Mouse (Mus musculus): ENCODE data around the gene Utp4. TPM values are rescaled to one million over a fixed set of nuclear protein-coding genes. Genes with fewer than 3 reads are reported as not detected.

Gene Utp4
- polyA plus RNA-seq, 1 experiment from 2014 or later, result 47.0 TPM

DNA sequence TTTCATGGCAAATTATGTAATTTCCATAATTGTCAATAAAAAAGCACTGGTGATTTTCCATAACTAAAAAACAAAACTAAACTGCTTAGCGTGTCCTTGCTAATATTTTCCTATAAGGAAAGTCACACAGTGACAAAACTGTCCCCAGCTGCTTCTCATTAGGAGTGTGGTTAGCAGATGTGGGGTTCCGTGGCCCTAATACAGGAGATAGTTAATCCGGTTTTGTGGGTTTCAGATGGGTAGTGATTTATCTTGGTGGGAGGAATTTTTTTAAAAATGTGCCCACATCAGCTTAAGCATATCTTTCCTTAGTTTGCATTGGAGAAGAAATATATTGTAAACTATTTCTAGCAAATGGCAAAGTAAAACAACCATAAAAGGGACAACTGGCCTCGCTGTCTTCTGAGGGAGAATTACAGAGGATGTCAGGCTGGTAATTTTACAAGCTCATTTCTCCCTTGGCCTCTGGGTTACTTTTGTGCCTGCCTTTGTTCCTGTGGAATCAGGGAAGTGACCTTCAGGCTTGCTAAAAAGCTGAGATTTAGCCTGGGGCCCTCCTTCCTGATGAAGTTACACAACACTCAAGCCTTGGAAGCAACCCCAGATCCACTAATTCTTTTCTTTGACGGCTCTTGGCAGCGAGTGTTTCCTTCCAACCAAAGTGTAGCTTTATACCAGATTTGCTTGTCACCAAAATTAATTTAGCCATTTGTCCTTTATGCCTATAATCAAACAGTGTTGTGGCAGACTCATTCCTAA is 35.9 kb downstream of the Utp4 start:
- H3K27ac ChIP-seq (ENCODE audit: poor library complexity, severe bottlenecking), result peak overlapping the region; percentile 39
- ATAC-seq (ENCODE audit: insufficient number of reproducible peaks, low FRiP score), result no peak
- WGBS, result 67% methylated on average over 6 of the region's 6 CpGs
- H3K36me3 ChIP-seq, result peaks cover 5% of the 10 kb centered on the region; the same call in 1 of the 2 replicates
- no peak overlapping the region for H3K4me3 ChIP-seq
- no peaks in the 10 kb centered on the region for H3K27me3 ChIP-seq (replicated peaks)
- no peak overlapping the region for H3K4me2 ChIP-seq
- H3K4me1 ChIP-seq (replicated peaks), result peaks cover 10% of the 10 kb centered on the region
- no peak overlapping the region for H3K9ac ChIP-seq
- no peaks in the 10 kb centered on the region for H3K9me3 ChIP-seq (replicated peaks)

DNA sequence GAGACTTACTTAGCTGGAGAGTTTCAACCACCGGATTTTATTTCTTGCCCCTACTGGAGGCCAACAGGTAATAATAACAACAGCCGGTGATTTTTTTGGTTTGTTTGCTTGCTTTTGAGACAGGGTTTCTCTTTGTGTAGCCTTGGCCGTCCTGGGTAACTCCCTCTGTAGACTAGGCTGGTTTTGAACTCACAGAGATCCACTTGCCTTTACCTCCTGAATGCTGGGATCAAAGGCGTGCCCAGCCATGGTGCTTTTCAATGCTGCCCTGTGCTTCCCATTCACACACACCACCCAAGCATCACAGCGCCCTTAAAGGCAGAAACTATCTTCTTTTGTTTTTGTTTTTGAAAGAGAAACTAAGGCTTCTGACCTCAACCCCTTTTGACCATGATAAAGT is 36.5 kb downstream of the Utp4 start:
- Histone ChIP-seq H3K27ac (ENCODE audit: poor library complexity, severe bottlenecking) (peak overlapping the region; percentile 39), H3K36me3 (no peaks in the 10 kb centered on the region), H3K27me3 (replicated peaks) (no peaks in the 10 kb centered on the region), H3K9me3 (replicated peaks) (no peaks in the 10 kb centered on the region), H3K4me3 (no peak overlapping the region), H3K4me2 (no peak overlapping the region), H3K9ac (no peak overlapping the region), H3K4me1 (replicated peaks) (peaks cover 10% of the 10 kb centered on the region)
- 79% methylated on average over 5 of the region's 5 CpGs for WGBS
- no peak for ATAC-seq (ENCODE audit: insufficient number of reproducible peaks, low FRiP score)

DNA sequence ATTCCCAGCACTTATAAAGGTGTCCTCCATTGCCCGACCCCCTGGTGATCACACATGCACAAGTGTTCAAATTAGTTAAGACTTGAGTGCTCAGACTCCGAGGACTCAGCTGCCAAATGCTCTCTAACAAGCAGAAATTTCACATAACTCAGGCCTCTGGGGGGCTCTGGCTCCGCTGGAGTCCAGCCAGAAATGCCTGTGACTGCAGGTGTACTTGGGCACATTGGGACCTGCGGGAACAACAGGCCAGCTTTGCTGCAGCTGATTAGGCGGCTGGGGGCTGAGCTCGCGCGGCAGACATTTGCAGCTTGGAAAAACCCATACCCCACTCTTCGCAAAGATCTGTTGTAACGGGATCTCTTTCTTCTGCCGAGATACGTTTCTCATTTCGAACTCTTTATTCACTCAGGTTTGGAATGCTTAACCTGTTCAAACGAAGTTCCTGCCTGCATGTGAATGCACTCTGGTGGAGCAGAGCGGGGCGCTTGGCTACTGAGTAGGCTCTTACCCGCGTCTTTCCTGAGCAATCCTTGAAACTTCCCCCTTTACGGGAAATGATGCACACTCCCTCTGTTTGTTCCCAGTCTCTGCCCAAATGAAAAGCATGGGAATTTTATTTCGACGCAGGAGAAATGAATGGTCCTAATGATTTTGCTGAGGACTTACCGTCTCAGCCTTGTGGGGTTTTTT is 39.1 kb downstream of the Utp4 start:
- H3K27me3 ChIP-seq (replicated peaks), result no peaks in the 10 kb centered on the region
- H3K27ac ChIP-seq (ENCODE audit: poor library complexity, severe bottlenecking), result no peak overlapping the region
- ATAC-seq (ENCODE audit: insufficient number of reproducible peaks, low FRiP score), result no peak
- peak overlapping the region; percentile 34 for H3K4me3 ChIP-seq
- H3K4me1 ChIP-seq (replicated peaks), result peaks cover 16% of the 10 kb centered on the region
- peak overlapping the region; percentile 62 for H3K9ac ChIP-seq
- no peaks in the 10 kb centered on the region for H3K36me3 ChIP-seq
- 12% methylated on average over 22 of the region's 22 CpGs for WGBS
- H3K4me2 ChIP-seq, result peak overlapping the region; percentile 70
- no peaks in the 10 kb centered on the region for H3K9me3 ChIP-seq (replicated peaks)

DNA sequence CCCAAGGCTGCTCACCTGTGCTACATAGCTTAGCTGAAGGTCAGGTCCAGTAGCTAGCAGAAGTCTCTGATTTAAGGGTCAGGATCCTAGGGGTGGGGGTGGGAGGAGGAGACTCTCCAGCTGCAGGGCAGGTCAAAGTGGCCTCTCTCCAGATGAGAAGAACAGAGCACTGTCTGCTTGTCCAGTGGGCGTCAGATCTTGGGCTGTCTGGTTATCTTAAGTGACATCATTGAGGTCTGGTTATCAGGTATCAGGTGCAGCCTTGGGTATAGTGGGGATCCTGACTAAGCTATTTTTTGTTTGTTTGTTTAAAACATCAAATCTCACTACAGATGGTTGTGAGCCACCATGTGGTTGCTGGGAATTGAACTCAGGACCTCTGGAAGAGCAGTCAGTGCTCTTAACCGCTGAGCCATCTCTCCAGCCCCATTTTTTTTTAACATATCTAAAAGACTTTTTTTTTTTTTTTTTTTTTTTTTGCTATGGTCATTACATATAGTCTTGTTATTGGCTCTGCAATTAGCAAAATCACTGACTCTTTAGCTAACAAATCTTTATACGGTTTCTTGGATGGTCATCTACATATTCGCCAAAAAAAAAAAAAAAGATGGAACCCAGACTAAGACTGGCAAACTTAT is 40.2 kb downstream of the Utp4 start:
- Histone ChIP-seq H3K4me2 (no peak overlapping the region), H3K36me3 (no peaks in the 10 kb centered on the region), H3K9me3 (replicated peaks) (no peaks in the 10 kb centered on the region), H3K27me3 (replicated peaks) (no peaks in the 10 kb centered on the region), H3K4me1 (replicated peaks) (peaks cover 23% of the 10 kb centered on the region), H3K9ac (no peak overlapping the region), H3K4me3 (no peak overlapping the region), H3K27ac (ENCODE audit: poor library complexity, severe bottlenecking) (no peak overlapping the region)
- WGBS, result 82% methylated on average over 4 of the region's 4 CpGs
- no peak for ATAC-seq (ENCODE audit: insufficient number of reproducible peaks, low FRiP score)

DNA sequence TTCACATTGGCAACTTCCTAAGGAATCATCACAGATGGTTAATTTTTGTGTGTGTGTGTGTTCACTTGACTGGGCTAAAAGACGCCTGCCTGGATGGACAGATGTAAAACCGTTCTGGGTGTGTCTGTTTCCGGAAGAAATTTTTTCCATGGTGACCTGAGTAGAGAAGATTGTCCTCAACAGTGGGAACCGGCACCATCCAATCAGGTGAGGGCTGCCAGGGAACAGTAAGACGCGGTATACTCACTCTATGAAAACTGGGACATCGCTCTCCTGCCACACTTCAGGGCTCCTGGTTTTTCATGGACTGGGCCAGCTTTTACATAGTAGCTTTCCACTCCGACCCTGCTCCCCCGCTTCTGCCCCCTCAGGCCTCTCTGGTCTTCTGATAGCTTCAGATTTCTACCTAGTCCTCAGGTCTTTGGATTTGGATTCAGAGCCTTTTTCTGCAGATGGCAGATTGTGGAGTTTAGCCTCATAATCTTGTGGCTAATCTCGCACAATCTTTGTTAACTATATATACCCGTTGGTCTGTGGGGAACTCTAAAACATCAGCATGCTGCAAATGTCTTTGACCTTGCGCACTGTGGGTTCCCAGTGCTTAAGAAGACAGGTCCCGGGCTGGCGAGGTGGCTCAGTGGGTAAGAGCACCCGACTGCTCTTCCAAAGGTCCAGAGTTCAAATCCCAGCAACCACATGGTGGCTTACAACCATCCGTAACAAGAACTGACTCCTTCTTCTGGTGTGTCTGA is 41.0 kb downstream of the Utp4 start:
- H3K27ac ChIP-seq (ENCODE audit: poor library complexity, severe bottlenecking), result no peak overlapping the region
- 76% methylated on average over 16 of the region's 16 CpGs for WGBS

DNA sequence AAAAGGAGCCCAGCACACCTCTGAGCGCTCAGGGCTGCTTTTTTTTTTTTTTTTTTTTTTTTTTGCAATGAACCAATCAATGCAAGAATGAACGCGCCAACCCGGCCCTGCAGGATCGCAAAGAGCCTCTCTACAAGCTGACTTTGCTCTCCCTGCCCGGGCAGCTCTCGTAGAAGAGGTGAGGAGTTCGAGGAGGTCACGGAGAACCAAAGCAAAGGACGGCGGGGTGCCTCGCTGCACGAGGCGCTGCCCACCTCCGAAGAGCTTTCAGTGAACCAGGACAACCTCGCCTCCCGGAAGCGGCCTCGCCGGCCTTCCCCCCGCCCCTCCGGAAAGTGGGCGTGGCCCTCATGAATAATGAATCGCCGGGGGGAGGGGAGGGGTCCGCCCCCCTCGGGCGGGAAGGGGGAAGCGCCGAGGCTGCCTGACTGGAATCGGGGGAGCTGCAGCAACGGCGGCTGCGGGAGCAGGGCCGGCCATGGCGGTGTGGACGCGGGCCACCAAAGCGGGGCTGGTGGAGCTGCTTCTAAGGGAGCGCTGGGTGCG is 42.0 kb downstream of the Utp4 start, which contains the start of gene Sntb2:
TSS of gene Sntb2 (plus strand) at position 427 of the 546 bp plus-strand sequence.
- Histone ChIP-seq H3K27me3 (replicated peaks) (no peaks in the 10 kb centered on the region), H3K4me2 (peak within 1 kb of the TSS; percentile 85), H3K9ac (peak within 1 kb of the TSS; percentile 94), H3K4me1 (replicated peaks) (peaks cover 24% of the 10 kb centered on the region), H3K27ac (ENCODE audit: poor library complexity, severe bottlenecking) (peak within 1 kb of the TSS; percentile 84), H3K4me3 (peak within 1 kb of the TSS; percentile 73), H3K36me3 (no peaks in the 10 kb centered on the region), H3K9me3 (replicated peaks) (no peaks in the 10 kb centered on the region)
- under 1% methylated on average over 39 of the region's 41 CpGs for WGBS
- ATAC-seq (ENCODE audit: insufficient number of reproducible peaks, low FRiP score), result peak; percentile 88

More for the DNA sequence above, 41.0 kb downstream of the Utp4 start:
- no peaks in the 10 kb centered on the region for H3K36me3 ChIP-seq
- ATAC-seq (ENCODE audit: insufficient number of reproducible peaks, low FRiP score), result no peak
- H3K9ac ChIP-seq, result no peak overlapping the region
- no peak overlapping the region for H3K4me3 ChIP-seq
- H3K9me3 ChIP-seq (replicated peaks), result no peaks in the 10 kb centered on the region
- H3K4me1 ChIP-seq (replicated peaks), result peaks cover 25% of the 10 kb centered on the region
- H3K27me3 ChIP-seq (replicated peaks), result no peaks in the 10 kb centered on the region
- no peak overlapping the region for H3K4me2 ChIP-seq

DNA sequence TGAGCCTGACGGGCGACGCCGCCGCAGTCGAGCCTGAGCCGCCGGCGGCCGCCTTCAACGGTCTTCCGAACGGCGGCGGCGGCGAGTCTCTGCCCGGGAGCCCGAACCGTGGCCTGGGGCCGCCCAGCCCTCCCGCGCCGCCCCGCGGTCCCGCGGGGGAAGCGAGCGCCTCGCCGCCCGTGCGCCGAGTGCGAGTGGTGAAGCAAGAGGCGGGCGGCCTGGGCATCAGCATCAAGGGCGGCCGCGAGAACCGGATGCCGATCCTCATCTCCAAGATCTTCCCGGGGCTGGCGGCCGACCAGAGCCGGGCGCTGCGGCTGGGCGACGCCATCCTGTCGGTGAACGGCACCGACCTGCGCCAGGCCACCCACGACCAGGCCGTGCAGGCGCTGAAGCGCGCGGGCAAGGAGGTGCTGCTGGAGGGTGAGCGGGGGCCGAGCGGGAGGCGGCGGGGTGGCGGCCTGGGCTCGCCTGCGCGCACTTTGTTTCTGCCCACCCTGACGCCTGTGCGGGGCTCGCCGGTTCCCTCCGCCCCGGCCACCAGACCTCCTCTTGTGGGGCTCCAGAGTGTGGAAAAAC is 42.6 kb downstream of the Utp4 start:
- H3K4me3 ChIP-seq, result peak overlapping the region; percentile 73
- H3K4me2 ChIP-seq, result peak overlapping the region; percentile 85
- peaks cover 26% of the 10 kb centered on the region for H3K4me1 ChIP-seq (replicated peaks)
- peak overlapping the region; percentile 84 for H3K27ac ChIP-seq (ENCODE audit: poor library complexity, severe bottlenecking)
- peak overlapping the region; percentile 94 for H3K9ac ChIP-seq
- H3K36me3 ChIP-seq, result no peaks in the 10 kb centered on the region
- H3K9me3 ChIP-seq (replicated peaks), result no peaks in the 10 kb centered on the region
- no peaks in the 10 kb centered on the region for H3K27me3 ChIP-seq (replicated peaks)
- ATAC-seq (ENCODE audit: insufficient number of reproducible peaks, low FRiP score), result peak; percentile 47
- WGBS, result under 1% methylated on average over 57 of the region's 76 CpGs

DNA sequence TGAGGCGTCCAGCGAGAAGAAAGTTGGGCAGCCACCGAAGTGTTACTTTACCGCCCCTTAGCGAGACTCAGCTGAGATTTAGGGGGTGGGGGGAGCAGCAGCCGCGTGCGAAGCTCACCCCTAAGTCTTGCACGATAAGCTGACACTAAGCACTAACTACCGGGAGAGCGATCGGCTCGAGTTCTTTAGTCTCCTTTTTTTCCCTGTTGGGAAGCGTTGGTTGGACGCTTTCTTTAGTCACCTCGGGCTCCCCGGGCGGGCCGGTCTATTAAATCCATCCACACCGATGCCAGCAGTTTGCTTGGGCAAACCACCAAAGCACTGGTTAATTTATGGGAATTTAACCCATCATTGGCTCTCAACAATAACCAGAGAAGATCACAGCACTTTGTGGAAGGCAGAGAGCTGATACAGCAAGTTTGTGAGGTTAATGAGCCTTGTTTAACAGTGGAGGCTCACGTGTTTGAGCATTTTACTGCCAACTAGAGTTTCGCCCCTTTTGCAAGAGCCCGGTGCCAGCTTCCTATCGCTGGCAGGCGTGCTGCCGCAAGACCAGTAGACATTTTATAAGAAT is 43.1 kb downstream of the Utp4 start:
- H3K27me3 ChIP-seq (replicated peaks), result no peaks in the 10 kb centered on the region
- peaks cover 29% of the 10 kb centered on the region for H3K4me1 ChIP-seq (replicated peaks)
- H3K9ac ChIP-seq, result peak overlapping the region; percentile 94
- peak overlapping the region; percentile 84 for H3K27ac ChIP-seq (ENCODE audit: poor library complexity, severe bottlenecking)
- peak overlapping the region; percentile 85 for H3K4me2 ChIP-seq
- WGBS, result 2% methylated on average over 26 of the region's 26 CpGs
- no peaks in the 10 kb centered on the region for H3K36me3 ChIP-seq
- ATAC-seq (ENCODE audit: insufficient number of reproducible peaks, low FRiP score), result 0 out of 2 replicates have a peak, but pooled peaks have one; percentile 7
- peak overlapping the region; percentile 73 for H3K4me3 ChIP-seq
- H3K9me3 ChIP-seq (replicated peaks), result no peaks in the 10 kb centered on the region

DNA sequence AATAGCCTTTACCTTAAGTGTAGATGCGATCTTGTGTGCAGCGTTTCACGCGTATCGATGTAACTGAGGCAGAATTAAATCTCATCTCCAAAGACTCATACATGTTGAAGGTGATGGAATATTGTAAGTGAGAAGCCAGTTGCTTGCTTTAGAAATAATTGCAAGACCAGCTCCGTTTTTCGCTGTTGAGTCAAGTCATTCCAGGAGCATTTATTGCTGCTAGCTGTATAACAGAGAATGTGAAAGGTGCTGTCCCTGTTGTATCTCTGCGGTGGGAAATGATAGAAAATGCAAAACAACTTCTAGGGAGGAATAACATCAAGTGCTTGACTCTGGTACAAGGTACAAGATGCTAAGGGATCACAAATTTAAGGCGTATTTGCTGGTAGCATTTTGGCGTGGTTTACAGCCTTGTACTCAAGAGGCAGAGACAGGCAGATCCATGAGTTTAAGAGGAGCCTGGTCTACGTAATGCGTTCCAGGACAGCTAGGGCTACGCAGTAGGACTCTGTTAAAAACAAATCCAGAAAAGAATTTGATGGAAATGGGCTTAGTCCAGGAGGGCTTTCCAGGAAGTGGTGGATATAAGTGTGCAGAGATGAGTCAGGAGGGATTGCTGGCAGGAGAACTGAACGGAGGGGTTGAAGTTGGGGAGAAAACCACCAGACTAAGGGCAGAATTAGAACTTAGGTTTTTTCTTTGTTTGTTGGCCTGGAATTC is 43.8 kb downstream of the Utp4 start:
- H3K9me3 ChIP-seq (replicated peaks), result no peaks in the 10 kb centered on the region
- H3K36me3 ChIP-seq, result no peaks in the 10 kb centered on the region
- peak overlapping the region; percentile 94 for H3K9ac ChIP-seq
- H3K4me3 ChIP-seq, result peak overlapping the region; percentile 73
- 38% methylated on average over 14 of the region's 14 CpGs for WGBS
- no peak overlapping the region for H3K27ac ChIP-seq (ENCODE audit: poor library complexity, severe bottlenecking)
- ATAC-seq (ENCODE audit: insufficient number of reproducible peaks, low FRiP score), result no peak
- peak overlapping the region; percentile 85 for H3K4me2 ChIP-seq
- no peaks in the 10 kb centered on the region for H3K27me3 ChIP-seq (replicated peaks)
- peaks cover 28% of the 10 kb centered on the region for H3K4me1 ChIP-seq (replicated peaks)

Data from heart, embryonic 12.5 days (tissue).